Comparison of ENCODE assay signal across 8 mouse cellular contexts in genomic region chr3:69005338-69006245, GRCm38 (mm10). TPM values are rescaled to one million over a fixed set of nuclear protein-coding genes. Genes with fewer than 3 reads are reported as not detected.
DNase-seq lines count a peak whose midpoint lies in the region; ATAC-seq and TF ChIP-seq lines count a peak whose summit lies in the region.

No protein-coding gene starts in this region.

- ATAC-seq in embryonic facial prominence, embryonic 15.5 days (ENCODE audit: insufficient number of reproducible peaks, low FRiP score, low TSS enrichment, low read depth), result peak; percentile 50
- peak; percentile 70 for ATAC-seq in heart, embryonic 11.5 days (replicated peaks; ENCODE audit: insufficient number of reproducible peaks, low FRiP score, low TSS enrichment)
- ATAC-seq in kidney, embryonic 15.5 days (replicated peaks; ENCODE audit: low FRiP score), result peak; percentile 75
- ATAC-seq in liver, embryonic 15.5 days (ENCODE audit: insufficient read depth), result peak; percentile 71
- peak; percentile 48 for ATAC-seq in stomach, embryonic 16.5 days (ENCODE audit: insufficient read depth, low FRiP score)

- peaks cover 96% of the 10 kb centered on the region for H3K79me2 ChIP-seq in C2C12 (ENCODE audit: control insufficient read depth, insufficient read depth)

- no peak for TF ChIP-seq CTCF in C2C12 (IDR thresholded peaks at IDR 0.05; ENCODE audit: control insufficient read depth, insufficient read depth, insufficient read length)

- peak overlapping the region; percentile 78 for H3ac ChIP-seq in C2C12 (ENCODE audit: control insufficient read depth, insufficient read length, low read depth)

- peaks cover 41% of the 10 kb centered on the region for H3K36me3 ChIP-seq in C2C12 (ENCODE audit: control insufficient read depth, insufficient read depth)
- peaks cover 5% of the 10 kb centered on the region; the same call in 1 of the 2 replicates for H3K36me3 ChIP-seq in embryonic facial prominence, embryonic 15.5 days
- no peaks in the 10 kb centered on the region; the same call in 1 of the 2 replicates for H3K36me3 ChIP-seq in heart, embryonic 11.5 days (ENCODE audit: control insufficient read depth, insufficient read depth, low read length)
- H3K36me3 ChIP-seq in kidney, embryonic 15.5 days, result peaks cover 5% of the 10 kb centered on the region
- peaks cover 24% of the 10 kb centered on the region for H3K36me3 ChIP-seq in liver, embryonic 15.5 days (replicated peaks)
- no peaks in the 10 kb centered on the region for H3K36me3 ChIP-seq in stomach, embryonic 16.5 days (ENCODE audit: control insufficient read depth, insufficient read depth, low read length)

- H3K4me3 ChIP-seq in C2C12 (ENCODE audit: insufficient read depth, poor library complexity, severe bottlenecking), result peak overlapping the region; percentile 97
- H3K4me3 ChIP-seq in embryonic facial prominence, embryonic 15.5 days (replicated peaks), result peak overlapping the region; percentile 89
- H3K4me3 ChIP-seq in heart, embryonic 11.5 days (ENCODE audit: low read depth, low read length), result peak overlapping the region; percentile 81
- H3K4me3 ChIP-seq in kidney, embryonic 15.5 days (replicated peaks), result peak overlapping the region; percentile 67
- H3K4me3 ChIP-seq in liver, embryonic 15.5 days (replicated peaks), result peak overlapping the region; percentile 100
- H3K4me3 ChIP-seq in stomach, embryonic 16.5 days (replicated peaks; ENCODE audit: low read length), result peak overlapping the region; percentile 84

- peak overlapping the region; percentile 93 for H3K27ac ChIP-seq in embryonic facial prominence, embryonic 15.5 days (replicated peaks)
- peak overlapping the region; percentile 97 for H3K27ac ChIP-seq in heart, embryonic 11.5 days (ENCODE audit: low read depth, low read length)
- H3K27ac ChIP-seq in kidney, embryonic 15.5 days, result peak overlapping the region; percentile 97
- H3K27ac ChIP-seq in liver, embryonic 15.5 days (replicated peaks), result peak overlapping the region; percentile 98
- peak overlapping the region; percentile 94 for H3K27ac ChIP-seq in stomach, embryonic 16.5 days (ENCODE audit: low read length)

- H3K9ac ChIP-seq in embryonic facial prominence, embryonic 15.5 days, result peak overlapping the region; percentile 79
- H3K9ac ChIP-seq in heart, embryonic 11.5 days (ENCODE audit: low read depth, low read length), result peak overlapping the region; percentile 98
- peak overlapping the region; percentile 95 for H3K9ac ChIP-seq in kidney, embryonic 15.5 days
- H3K9ac ChIP-seq in liver, embryonic 15.5 days, result peak overlapping the region; percentile 97
- peak overlapping the region; percentile 92 for H3K9ac ChIP-seq in stomach, embryonic 16.5 days (ENCODE audit: low read length)

- peak overlapping the region; percentile 81 for H3K4me2 ChIP-seq in embryonic facial prominence, embryonic 15.5 days (replicated peaks)
- H3K4me2 ChIP-seq in heart, embryonic 11.5 days, result peak overlapping the region; percentile 75
- H3K4me2 ChIP-seq in kidney, embryonic 15.5 days, result peak overlapping the region; percentile 75
- peak overlapping the region; percentile 77 for H3K4me2 ChIP-seq in liver, embryonic 15.5 days
- peak overlapping the region; percentile 86 for H3K4me2 ChIP-seq in stomach, embryonic 16.5 days (ENCODE audit: low read depth, low read length)

- H3K27me3 ChIP-seq in C2C12 (ENCODE audit: control insufficient read depth, insufficient read depth, insufficient read length), result no peaks in the 10 kb centered on the region
- H3K27me3 ChIP-seq in embryonic facial prominence, embryonic 15.5 days, result no peaks in the 10 kb centered on the region
- no peaks in the 10 kb centered on the region for H3K27me3 ChIP-seq in heart, embryonic 11.5 days (ENCODE audit: control insufficient read depth, insufficient read depth, low read length)
- H3K27me3 ChIP-seq in kidney, embryonic 15.5 days, result no peaks in the 10 kb centered on the region
- H3K27me3 ChIP-seq in liver, embryonic 15.5 days, result no peaks in the 10 kb centered on the region
- H3K27me3 ChIP-seq in stomach, embryonic 16.5 days (ENCODE audit: control insufficient read depth, insufficient read depth, low read length), result no peaks in the 10 kb centered on the region

- peaks cover 71% of the 10 kb centered on the region for H3K79me3 ChIP-seq in C2C12 (ENCODE audit: low read depth)

- under 1% methylated on average over 72 of the region's 72 CpGs for WGBS in embryonic facial prominence, embryonic 15.5 days
- under 1% methylated on average over 72 of the region's 72 CpGs for WGBS in heart, embryonic 11.5 days (ENCODE audit: insufficient replicate concordance)
- under 1% methylated on average over 71 of the region's 72 CpGs for WGBS in kidney, embryonic 15.5 days
- under 1% methylated on average over 72 of the region's 72 CpGs for WGBS in liver, embryonic 15.5 days (ENCODE audit: insufficient replicate concordance)
- under 1% methylated on average over 72 of the region's 72 CpGs for WGBS in stomach, embryonic 16.5 days

- no peaks in the 10 kb centered on the region for H3K9me3 ChIP-seq in embryonic facial prominence, embryonic 15.5 days (replicated peaks)
- no peaks in the 10 kb centered on the region for H3K9me3 ChIP-seq in heart, embryonic 11.5 days (replicated peaks; ENCODE audit: control insufficient read depth, low read length)
- H3K9me3 ChIP-seq in kidney, embryonic 15.5 days (replicated peaks), result no peaks in the 10 kb centered on the region
- no peaks in the 10 kb centered on the region for H3K9me3 ChIP-seq in liver, embryonic 15.5 days (replicated peaks)
- no peaks in the 10 kb centered on the region for H3K9me3 ChIP-seq in stomach, embryonic 16.5 days (replicated peaks; ENCODE audit: control insufficient read depth, low read length)

- peaks cover 10% of the 10 kb centered on the region; the same call in 1 of the 2 replicates for H3K4me1 ChIP-seq in embryonic facial prominence, embryonic 15.5 days
- no peaks in the 10 kb centered on the region; the same call in 1 of the 2 replicates for H3K4me1 ChIP-seq in heart, embryonic 11.5 days (ENCODE audit: control insufficient read depth, insufficient read depth, low read length)
- H3K4me1 ChIP-seq in kidney, embryonic 15.5 days, result peaks cover 14% of the 10 kb centered on the region
- H3K4me1 ChIP-seq in liver, embryonic 15.5 days (replicated peaks), result peaks cover 32% of the 10 kb centered on the region
- H3K4me1 ChIP-seq in stomach, embryonic 16.5 days (ENCODE audit: control insufficient read depth, insufficient read depth, low read length), result peaks cover 13% of the 10 kb centered on the region

- peak; percentile 41 to 55 for DNase-seq in adrenal gland, postnatal 4 days (ENCODE audit: low spot score in 2 of 2)
- DNase-seq in neural tube, embryonic 10.5 days (ENCODE audit: extremely low spot score, low spot score), result peak; percentile 83

TF ChIP-seq in C2C12, 6 proteins besides CTCF, POLR2A, EP300 and RAD21:
- TF ChIP-seq FOSL1 (IDR thresholded peaks at IDR 0.05; ENCODE audit: insufficient read depth, low read length, poor library complexity, severe bottlenecking) (no peak), MAX (IDR thresholded peaks at IDR 0.05) (no peak), MYOD1 (IDR thresholded peaks at IDR 0.05; ENCODE audit: control insufficient read depth, insufficient read length, low read depth) (no peak), MYOG (IDR thresholded peaks at IDR 0.05; ENCODE audit: control insufficient read depth, extremely low read depth, insufficient read length) (no peak), USF1 (IDR thresholded peaks at IDR 0.05; ENCODE audit: low read depth) (no peak), CEBPB (IDR thresholded peaks at IDR 0.05; ENCODE audit: low read depth) (no peak)

RNA-seq across cellular contexts. Expression of gene Smc4, which starts 1.1 kb away (rescaled TPM):
- polyA plus RNA-seq in C2C12 (2012; fragmentation: generic; extraction: Trizol), result 26.4 TPM
- total RNA-seq in adrenal gland, postnatal 4 days (2021), result 10 to 100 TPM; 65.9 to 79.6 TPM
- 143 and 144 TPM in 2 replicates for polyA plus RNA-seq in embryonic facial prominence, embryonic 15.5 days (2015; fragmentation: Nextera tagmentation; extraction: Ambion mirVana)
- 165 and 180 TPM in 2 replicates for polyA plus RNA-seq in heart, embryonic 11.5 days (2014; fragmentation: Nextera tagmentation; extraction: Ambion mirVana)
- polyA plus RNA-seq in kidney, embryonic 15.5 days (2015; fragmentation: Nextera tagmentation; extraction: Ambion mirVana), result 182 and 189 TPM in 2 replicates
- polyA plus RNA-seq in liver, embryonic 15.5 days (2015; fragmentation: Nextera tagmentation; extraction: Ambion mirVana), result 131 and 146 TPM in 2 replicates
- 122 and 143 TPM in 2 replicates for polyA plus RNA-seq in stomach, embryonic 16.5 days (2015; fragmentation: Nextera tagmentation; extraction: Ambion mirVana)

RNA-seq across cellular contexts. Expression of gene Ift80, which starts 1.2 kb away (rescaled TPM):
- polyA plus RNA-seq in C2C12 (2012; fragmentation: generic; extraction: Trizol), result 4.1 TPM
- total RNA-seq in adrenal gland, postnatal 4 days (2021), result 10 to 100 TPM; 22.4 to 29.5 TPM
- 16.7 and 19.6 TPM in 2 replicates for polyA plus RNA-seq in embryonic facial prominence, embryonic 15.5 days (2015; fragmentation: Nextera tagmentation; extraction: Ambion mirVana)
- polyA plus RNA-seq in heart, embryonic 11.5 days (2014; fragmentation: Nextera tagmentation; extraction: Ambion mirVana), result 8.3 and 9.5 TPM in 2 replicates
- polyA plus RNA-seq in kidney, embryonic 15.5 days (2015; fragmentation: Nextera tagmentation; extraction: Ambion mirVana), result 18.9 and 19.4 TPM in 2 replicates
- 5.6 and 6.0 TPM in 2 replicates for polyA plus RNA-seq in liver, embryonic 15.5 days (2015; fragmentation: Nextera tagmentation; extraction: Ambion mirVana)
- 12.7 and 13.7 TPM in 2 replicates for polyA plus RNA-seq in stomach, embryonic 16.5 days (2015; fragmentation: Nextera tagmentation; extraction: Ambion mirVana)

RNA-seq across cellular contexts. Expression of gene Trim59, which starts 39.0 kb away (rescaled TPM):
- 24.7 TPM for polyA plus RNA-seq in C2C12 (2012; fragmentation: generic; extraction: Trizol)
- total RNA-seq in adrenal gland, postnatal 4 days (2021), result 10 to 100 TPM; 29.0 to 32.5 TPM
- 77.5 and 86.0 TPM in 2 replicates for polyA plus RNA-seq in embryonic facial prominence, embryonic 15.5 days (2015; fragmentation: Nextera tagmentation; extraction: Ambion mirVana)
- polyA plus RNA-seq in heart, embryonic 11.5 days (2014; fragmentation: Nextera tagmentation; extraction: Ambion mirVana), result 104 and 110 TPM in 2 replicates
- polyA plus RNA-seq in kidney, embryonic 15.5 days (2015; fragmentation: Nextera tagmentation; extraction: Ambion mirVana), result 123 and 139 TPM in 2 replicates
- polyA plus RNA-seq in liver, embryonic 15.5 days (2015; fragmentation: Nextera tagmentation; extraction: Ambion mirVana), result 143 and 145 TPM in 2 replicates
- 73.2 and 77.4 TPM in 2 replicates for polyA plus RNA-seq in stomach, embryonic 16.5 days (2015; fragmentation: Nextera tagmentation; extraction: Ambion mirVana)

Comparison
In these comparisons a context has a peak if more than half of its experiments do, and no peak if none do; other contexts are left out.
1. Peak in every context shown above with its lines: DNase-seq, ATAC-seq, H3K4me3 ChIP-seq and H3K27ac ChIP-seq.